Mouse (Mus musculus): Measurements from ENCODE around the gene Homer1. TPM values are rescaled to one million over a fixed set of nuclear protein-coding genes. Genes with fewer than 3 reads are reported as not detected.

Homer1 gene
- polyA plus RNA-seq (2015; fragmentation: Nextera tagmentation; extraction: Ambion mirVana) = 4.4 TPM in 2 replicates

- H3K27me3 ChIP-seq = no peaks in the 10 kb centered on the region
- no peaks in the 10 kb centered on the region for H3K4me1 ChIP-seq
- no peak within 1 kb of the TSS for H3K9ac ChIP-seq
- ATAC-seq (ENCODE audit: borderline replicate concordance, extremely low read depth, low FRiP score, low TSS enrichment) = no peak
- no peaks in the 10 kb centered on the region for H3K36me3 ChIP-seq
- no peak within 1 kb of the TSS for H3K4me3 ChIP-seq
- no peak within 1 kb of the TSS for H3K27ac ChIP-seq
- no peaks in the 10 kb centered on the region for H3K9me3 ChIP-seq
- no peak within 1 kb of the TSS for H3K4me2 ChIP-seq
- WGBS = 84% methylated on average over 5 of the region's 5 CpGs
These were observed at the start of gene Homer1 for GRCm38 (mm10) chr13:93299316-93299715. Gene Homer1, plus strand, starts transcription at chr13:93299635.

- Histone ChIP-seq H3K9ac (no peak overlapping the region), H3K4me2 (no peak overlapping the region), H3K9me3 (no peaks in the 10 kb centered on the region), H3K4me3 (no peak overlapping the region), H3K36me3 (no peaks in the 10 kb centered on the region), H3K27me3 (no peaks in the 10 kb centered on the region), H3K27ac (no peak overlapping the region), H3K4me1 (no peaks in the 10 kb centered on the region)
- WGBS = 85% methylated on average over 6 of the region's 6 CpGs
- no peak for ATAC-seq (ENCODE audit: borderline replicate concordance, extremely low read depth, low FRiP score, low TSS enrichment)
These were observed 47.7 kb upstream of the Homer1 start for GRCm38 (mm10) chr13:93251732-93252131.

- Histone ChIP-seq H3K27ac (no peak overlapping the region), H3K4me2 (no peak overlapping the region), H3K4me1 (no peaks in the 10 kb centered on the region), H3K27me3 (no peaks in the 10 kb centered on the region), H3K4me3 (no peak overlapping the region), H3K9ac (no peak overlapping the region), H3K9me3 (no peaks in the 10 kb centered on the region), H3K36me3 (no peaks in the 10 kb centered on the region)
- no peak for ATAC-seq (ENCODE audit: borderline replicate concordance, extremely low read depth, low FRiP score, low TSS enrichment)
- 79% methylated on average over 10 of the region's 10 CpGs for WGBS
These were observed 47.3 kb upstream of the Homer1 start for GRCm38 (mm10) chr13:93252175-93252574.

- ATAC-seq (ENCODE audit: borderline replicate concordance, extremely low read depth, low FRiP score, low TSS enrichment) = no peak
- Histone ChIP-seq H3K4me2 (no peak overlapping the region), H3K9ac (no peak overlapping the region), H3K36me3 (no peaks in the 10 kb centered on the region), H3K9me3 (no peaks in the 10 kb centered on the region), H3K27ac (no peak overlapping the region), H3K4me3 (no peak overlapping the region), H3K27me3 (no peaks in the 10 kb centered on the region), H3K4me1 (no peaks in the 10 kb centered on the region)
- WGBS = 79% methylated on average over 5 of the region's 5 CpGs
These were observed 46.5 kb upstream of the Homer1 start for GRCm38 (mm10) chr13:93252941-93253340.

GRCm38 (mm10) chr13:93267151-93267550 is 32.3 kb upstream of the Homer1 start:
- no peak for ATAC-seq (ENCODE audit: borderline replicate concordance, extremely low read depth, low FRiP score, low TSS enrichment)
- no peak overlapping the region for H3K27ac ChIP-seq
- WGBS = 81% methylated on average over 2 of the region's 2 CpGs
- H3K36me3 ChIP-seq = no peaks in the 10 kb centered on the region
- H3K27me3 ChIP-seq = no peaks in the 10 kb centered on the region
- H3K4me2 ChIP-seq = no peak overlapping the region
- no peaks in the 10 kb centered on the region for H3K9me3 ChIP-seq
- no peak overlapping the region for H3K9ac ChIP-seq
- no peaks in the 10 kb centered on the region for H3K4me1 ChIP-seq
- H3K4me3 ChIP-seq = no peak overlapping the region

GRCm38 (mm10) chr13:93300581-93300980 is 1.1 kb downstream of the Homer1 start:
- H3K36me3 ChIP-seq = no peaks in the 10 kb centered on the region
- H3K9me3 ChIP-seq = no peaks in the 10 kb centered on the region
- WGBS = 82% methylated on average over 5 of the region's 5 CpGs
- H3K9ac ChIP-seq = no peak overlapping the region
- H3K4me2 ChIP-seq = no peak overlapping the region
- peaks cover under 1% of the 10 kb centered on the region; the same call in 1 of the 2 replicates for H3K4me1 ChIP-seq
- ATAC-seq (ENCODE audit: borderline replicate concordance, extremely low read depth, low FRiP score, low TSS enrichment) = no peak
- H3K4me3 ChIP-seq = no peak overlapping the region
- H3K27me3 ChIP-seq = no peaks in the 10 kb centered on the region
- H3K27ac ChIP-seq = no peak overlapping the region

- H3K4me3 ChIP-seq = no peak overlapping the region
- no peak overlapping the region for H3K27ac ChIP-seq
- H3K9ac ChIP-seq = no peak overlapping the region
- H3K4me2 ChIP-seq = no peak overlapping the region
- no peaks in the 10 kb centered on the region for H3K27me3 ChIP-seq
- no peaks in the 10 kb centered on the region for H3K36me3 ChIP-seq
- peaks cover 5% of the 10 kb centered on the region; the same call in 1 of the 2 replicates for H3K4me1 ChIP-seq
- H3K9me3 ChIP-seq = no peaks in the 10 kb centered on the region
- no peak for ATAC-seq (ENCODE audit: borderline replicate concordance, extremely low read depth, low FRiP score, low TSS enrichment)
- WGBS = 73% methylated on average over 2 of the region's 2 CpGs
These were observed 1.6 kb downstream of the Homer1 start for GRCm38 (mm10) chr13:93301060-93301459.

- H3K9ac ChIP-seq = peak overlapping the region; percentile 88
- no peaks in the 10 kb centered on the region for H3K36me3 ChIP-seq
- no peaks in the 10 kb centered on the region for H3K9me3 ChIP-seq
- 11% methylated on average over 19 of the region's 19 CpGs for WGBS
- peak overlapping the region; percentile 80 for H3K4me2 ChIP-seq
- no peaks in the 10 kb centered on the region for H3K27me3 ChIP-seq
- peak overlapping the region; percentile 95 for H3K27ac ChIP-seq
- ATAC-seq (ENCODE audit: borderline replicate concordance, extremely low read depth, low FRiP score, low TSS enrichment) = no peak
- H3K4me1 ChIP-seq = peaks cover 11% of the 10 kb centered on the region; the same call in 1 of the 2 replicates
- peak overlapping the region; percentile 82 for H3K4me3 ChIP-seq
These were observed 3.6 kb downstream of the Homer1 start for GRCm38 (mm10) chr13:93302846-93303562.

- peak overlapping the region; percentile 82 for H3K4me3 ChIP-seq
- no peaks in the 10 kb centered on the region for H3K27me3 ChIP-seq
- H3K27ac ChIP-seq = peak overlapping the region; percentile 95
- H3K9me3 ChIP-seq = no peaks in the 10 kb centered on the region
- H3K4me1 ChIP-seq = peaks cover 11% of the 10 kb centered on the region; the same call in 1 of the 2 replicates
- under 1% methylated on average over 77 of the region's 90 CpGs for WGBS
- no peaks in the 10 kb centered on the region for H3K36me3 ChIP-seq
- peak overlapping the region; percentile 80 for H3K4me2 ChIP-seq
- peak overlapping the region; percentile 88 for H3K9ac ChIP-seq
- peak; percentile 97 for ATAC-seq (ENCODE audit: borderline replicate concordance, extremely low read depth, low FRiP score, low TSS enrichment)
These were observed 4.3 kb downstream of the Homer1 start for GRCm38 (mm10) chr13:93303563-93304250.

- Histone ChIP-seq H3K9me3 (no peaks in the 10 kb centered on the region), H3K9ac (peak overlapping the region; percentile 88), H3K27ac (peak overlapping the region; percentile 95), H3K4me3 (peak overlapping the region; percentile 82), H3K27me3 (no peaks in the 10 kb centered on the region), H3K4me1 (peaks cover 11% of the 10 kb centered on the region; the same call in 1 of the 2 replicates), H3K4me2 (peak overlapping the region; percentile 80), H3K36me3 (no peaks in the 10 kb centered on the region)
- ATAC-seq (ENCODE audit: borderline replicate concordance, extremely low read depth, low FRiP score, low TSS enrichment) = peak; percentile 61
- 1% methylated on average over 51 of the region's 64 CpGs for WGBS
These were observed 5.0 kb downstream of the Homer1 start for GRCm38 (mm10) chr13:93304251-93305001.

- ATAC-seq (ENCODE audit: borderline replicate concordance, extremely low read depth, low FRiP score, low TSS enrichment) = no peak
- H3K9me3 ChIP-seq = no peaks in the 10 kb centered on the region
- 0 out of 2 replicates have a peak overlapping the region, but pooled peaks have one; percentile 88 for H3K9ac ChIP-seq
- H3K4me3 ChIP-seq = peak overlapping the region; percentile 82
- no peaks in the 10 kb centered on the region for H3K27me3 ChIP-seq
- H3K4me1 ChIP-seq = peaks cover 11% of the 10 kb centered on the region; the same call in 1 of the 2 replicates
- WGBS = 4% methylated on average over 7 of the region's 7 CpGs
- no peak overlapping the region for H3K27ac ChIP-seq
- no peaks in the 10 kb centered on the region for H3K36me3 ChIP-seq
- H3K4me2 ChIP-seq = peak overlapping the region; percentile 80
These were observed 5.7 kb downstream of the Homer1 start for GRCm38 (mm10) chr13:93305149-93305548.

Data from lung, embryonic 15.5 days (tissue).